Mouse (Mus musculus): ENCODE data around the gene Cd300ld5. TPM values are rescaled to one million over a fixed set of nuclear protein-coding genes. Genes with fewer than 3 reads are reported as not detected.

Cd300ld5 gene
- polyA plus RNA-seq, 1 experiment from 2014 or later: not detected

- TF ChIP-seq CTCF (IDR thresholded peaks at IDR 0.05; ENCODE audit: low read depth) (no peak), EP300 (optimal IDR thresholded peaks at IDR 0.05) (no peak)
- Histone ChIP-seq H3K27me3 (ENCODE audit: control insufficient read depth, insufficient read depth, low read length) (no peaks in the 10 kb centered on the region), H3K27ac (replicated peaks) (no peak overlapping the region), H3K4me2 (replicated peaks; ENCODE audit: low read depth) (no peak overlapping the region), H3K9ac (ENCODE audit: low read length) (no peak overlapping the region), H3K4me3 (ENCODE audit: low read depth, low read length) (no peak overlapping the region), H3K36me3 (ENCODE audit: control insufficient read depth, insufficient read depth, low read length) (no peaks in the 10 kb centered on the region), H3K9me3 (ENCODE audit: control insufficient read depth, low read length) (no peaks in the 10 kb centered on the region), H3K4me1 (replicated peaks; ENCODE audit: control insufficient read depth, insufficient read depth) (no peaks in the 10 kb centered on the region)
- no peak for ATAC-seq (ENCODE audit: low FRiP score, low TSS enrichment)
- WGBS: 89% methylated on average over 5 of the region's 5 CpGs
- DNase-seq (ENCODE audit: low spot score): no peak
Measured at GRCm38 (mm10) chr11:115004070-115004469, 33.5 kb downstream of the Cd300ld5 start.

- Histone ChIP-seq H3K4me3 (ENCODE audit: low read depth, low read length) (no peak within 1 kb of the TSS), H3K9ac (ENCODE audit: low read length) (no peak within 1 kb of the TSS), H3K36me3 (ENCODE audit: control insufficient read depth, insufficient read depth, low read length) (no peaks in the 10 kb centered on the region), H3K4me2 (replicated peaks; ENCODE audit: low read depth) (no peak within 1 kb of the TSS), H3K4me1 (replicated peaks; ENCODE audit: control insufficient read depth, insufficient read depth) (no peaks in the 10 kb centered on the region), H3K27me3 (ENCODE audit: control insufficient read depth, insufficient read depth, low read length) (no peaks in the 10 kb centered on the region), H3K9me3 (ENCODE audit: control insufficient read depth, low read length) (no peaks in the 10 kb centered on the region), H3K27ac (replicated peaks) (no peak within 1 kb of the TSS)
- WGBS: 70% methylated on average over 7 of the region's 7 CpGs
- DNase-seq (ENCODE audit: low spot score) (no peak), ATAC-seq (ENCODE audit: low FRiP score, low TSS enrichment) (no peak)
- TF ChIP-seq CTCF (IDR thresholded peaks at IDR 0.05; ENCODE audit: low read depth): no peak
- no peak for TF ChIP-seq EP300 (optimal IDR thresholded peaks at IDR 0.05)
Measured at GRCm38 (mm10) chr11:115001474-115002040, 36.0 kb downstream of the Cd300ld5 start, which contains the start of gene Cd300c2. Gene Cd300c2 (minus strand): TSS chr11:115001880.

GRCm38 (mm10) chr11:114989793-114990192 lies 47.8 kb downstream of the Cd300ld5 start, which contains the start of gene Cd300ld:
Gene Cd300ld (minus strand): TSS chr11:114989922.
- Histone ChIP-seq H3K27me3 (ENCODE audit: control insufficient read depth, insufficient read depth, low read length) (no peaks in the 10 kb centered on the region), H3K27ac (replicated peaks) (no peak within 1 kb of the TSS), H3K4me2 (replicated peaks; ENCODE audit: low read depth) (no peak within 1 kb of the TSS), H3K9ac (ENCODE audit: low read length) (no peak within 1 kb of the TSS), H3K4me1 (replicated peaks; ENCODE audit: control insufficient read depth, insufficient read depth) (no peaks in the 10 kb centered on the region), H3K9me3 (ENCODE audit: control insufficient read depth, low read length) (no peaks in the 10 kb centered on the region), H3K36me3 (ENCODE audit: control insufficient read depth, insufficient read depth, low read length) (no peaks in the 10 kb centered on the region), H3K4me3 (ENCODE audit: low read depth, low read length) (no peak within 1 kb of the TSS)
- WGBS: 68% methylated on average over 4 of the region's 4 CpGs
- ATAC-seq (ENCODE audit: low FRiP score, low TSS enrichment) (no peak), DNase-seq (ENCODE audit: low spot score) (no peak)
- no peak for TF ChIP-seq CTCF (IDR thresholded peaks at IDR 0.05; ENCODE audit: low read depth)
- TF ChIP-seq EP300 (optimal IDR thresholded peaks at IDR 0.05): no peak

DNA sequence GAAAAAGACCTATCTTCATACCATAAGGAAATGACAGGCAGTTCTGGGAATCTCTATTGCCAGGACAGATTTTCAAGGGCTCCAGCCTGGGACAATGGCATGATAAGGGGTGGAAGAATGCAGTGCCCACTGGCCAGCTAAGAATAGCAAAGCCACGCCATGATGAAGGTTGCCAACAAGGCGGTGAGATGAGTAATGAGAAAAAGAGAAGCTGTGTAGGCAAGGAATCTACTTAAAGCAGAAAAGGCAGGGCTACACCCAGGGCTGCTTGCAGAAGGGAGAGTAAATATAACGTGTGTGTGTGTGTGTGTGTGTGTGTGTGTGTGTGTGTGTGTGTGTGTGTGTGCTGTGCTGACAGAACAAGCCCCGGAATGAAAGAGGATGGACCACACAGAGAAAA lies 55.7 kb downstream of the Cd300ld5 start:
- no peak for ATAC-seq (ENCODE audit: low FRiP score, low TSS enrichment)
- TF ChIP-seq EP300 (optimal IDR thresholded peaks at IDR 0.05) (no peak), CTCF (IDR thresholded peaks at IDR 0.05; ENCODE audit: low read depth) (no peak)
- no peak overlapping the region for H3K27ac ChIP-seq (replicated peaks)

More for the DNA sequence above, 55.7 kb downstream of the Cd300ld5 start:
- no peak for DNase-seq (ENCODE audit: low spot score)
- H3K4me2 ChIP-seq (replicated peaks; ENCODE audit: low read depth): no peak overlapping the region
- H3K4me1 ChIP-seq (replicated peaks; ENCODE audit: control insufficient read depth, insufficient read depth): no peaks in the 10 kb centered on the region
- 45% methylated on average over 4 of the region's 4 CpGs for WGBS
- no peaks in the 10 kb centered on the region for H3K9me3 ChIP-seq (ENCODE audit: control insufficient read depth, low read length)
- no peaks in the 10 kb centered on the region for H3K27me3 ChIP-seq (ENCODE audit: control insufficient read depth, insufficient read depth, low read length)
- no peak overlapping the region for H3K9ac ChIP-seq (ENCODE audit: low read length)
- no peak overlapping the region for H3K4me3 ChIP-seq (ENCODE audit: low read depth, low read length)
- H3K36me3 ChIP-seq (ENCODE audit: control insufficient read depth, insufficient read depth, low read length): no peaks in the 10 kb centered on the region

Other genes starting within 250 kb of the Cd300ld5 start
- gene Btbd17, start 241.8 kb downstream of the Cd300ld5 start, polyA plus RNA-seq (2015; fragmentation: Nextera tagmentation; extraction: Ambion mirVana): 0.44 and 0.74 TPM in 2 replicates
- 0.08 TPM in 1 of 2 replicates, not detected in the other for gene Gpr142, start 238.8 kb downstream of the Cd300ld5 start, polyA plus RNA-seq (2015; fragmentation: Nextera tagmentation; extraction: Ambion mirVana)
- gene Gprc5c, start 186.6 kb downstream of the Cd300ld5 start, polyA plus RNA-seq (2015; fragmentation: Nextera tagmentation; extraction: Ambion mirVana): 10.8 and 11.2 TPM in 2 replicates
- gene Cd300a, start 147.7 kb downstream of the Cd300ld5 start, polyA plus RNA-seq (2015; fragmentation: Nextera tagmentation; extraction: Ambion mirVana): 1.5 and 2.1 TPM in 2 replicates
- gene Cd300lb, start 103.4 kb downstream of the Cd300ld5 start, polyA plus RNA-seq (2015; fragmentation: Nextera tagmentation; extraction: Ambion mirVana): 0.12 TPM in 2 replicates
- gene Cd300c, start 68.6 kb downstream of the Cd300ld5 start, polyA plus RNA-seq (2015; fragmentation: Nextera tagmentation; extraction: Ambion mirVana): not detected in 2 replicates
- 0.10 and 0.17 TPM in 2 replicates for gene Cd300ld, start 47.8 kb downstream of the Cd300ld5 start, polyA plus RNA-seq (2015; fragmentation: Nextera tagmentation; extraction: Ambion mirVana)
- 3.2 and 4.1 TPM in 2 replicates for gene Cd300c2, start 35.9 kb downstream of the Cd300ld5 start, polyA plus RNA-seq (2015; fragmentation: Nextera tagmentation; extraction: Ambion mirVana)
- not detected in 2 replicates for gene Cd300ld2, start 21.6 kb downstream of the Cd300ld5 start, polyA plus RNA-seq (2015; fragmentation: Nextera tagmentation; extraction: Ambion mirVana)
- gene Cd300ld4, start 10.8 kb downstream of the Cd300ld5 start, polyA plus RNA-seq (2015; fragmentation: Nextera tagmentation; extraction: Ambion mirVana): not detected in 2 replicates
- not detected in 2 replicates for gene Cd300ld3, start 10.6 kb upstream of the Cd300ld5 start, polyA plus RNA-seq (2015; fragmentation: Nextera tagmentation; extraction: Ambion mirVana)
- 0.07 TPM in 1 of 2 replicates, not detected in the other for gene Cd300e, start 24.4 kb upstream of the Cd300ld5 start, polyA plus RNA-seq (2015; fragmentation: Nextera tagmentation; extraction: Ambion mirVana)
- 1.7 TPM in 2 replicates for gene Rab37, start 53.7 kb upstream of the Cd300ld5 start, polyA plus RNA-seq (2015; fragmentation: Nextera tagmentation; extraction: Ambion mirVana)
- 0.36 and 0.47 TPM in 2 replicates for gene Cd300lf, start 96.2 kb upstream of the Cd300ld5 start, polyA plus RNA-seq (2015; fragmentation: Nextera tagmentation; extraction: Ambion mirVana)
- gene Slc9a3r1, start 125.6 kb upstream of the Cd300ld5 start, polyA plus RNA-seq (2015; fragmentation: Nextera tagmentation; extraction: Ambion mirVana): 104 and 109 TPM in 2 replicates
- gene Tmem104, start 149.7 kb upstream of the Cd300ld5 start, polyA plus RNA-seq (2015; fragmentation: Nextera tagmentation; extraction: Ambion mirVana): 6.3 and 8.2 TPM in 2 replicates
- gene Nat9, start 150.1 kb upstream of the Cd300ld5 start, polyA plus RNA-seq (2015; fragmentation: Nextera tagmentation; extraction: Ambion mirVana): 17.7 and 18.1 TPM in 2 replicates
- not detected in 2 replicates for gene Grin2c, start 229.5 kb upstream of the Cd300ld5 start, polyA plus RNA-seq (2015; fragmentation: Nextera tagmentation; extraction: Ambion mirVana)
- gene Fdxr, start 239.3 kb upstream of the Cd300ld5 start, polyA plus RNA-seq (2015; fragmentation: Nextera tagmentation; extraction: Ambion mirVana): 6.7 and 7.3 TPM in 2 replicates